Mouse (Mus musculus) gastrocnemius, postnatal 10 days (tissue): ENCODE results near the gene S100b. TPM values are rescaled to one million over a fixed set of nuclear protein-coding genes. Genes with fewer than 3 reads are reported as not detected.

Experiments
- DNase-seq: peaks from one replicate; pipeline ENCODE4 v3.0.0; 2021; ENCODE audit warnings: mixed read lengths
- long read RNA-seq, 2 experiments: library from polyadenylated mRNA; stranded (forward); transcript quantifications; one replicate each; pipeline ENCODE4 v2.0.0; 2021
- total RNA-seq, 2 experiments: library from RNA; stranded (reverse); gene quantifications; 2 replicates each; pipeline ENCODE4 v1.2.3; 2021

S100b gene
- 1 to 10 TPM; 7.9 to 9.7 TPM for total RNA-seq
- long read RNA-seq, experiment 1, transcript S100b-201 (3 exons, 1,484 nt), result major isoform, 13 of 14 reads
- long read RNA-seq, experiment 1, partial matches to known transcripts, result 0 of 14 reads
- long read RNA-seq, experiment 1, other reads (novel, unspliced or antisense), result 1 of 14 reads
- long read RNA-seq, experiment 2, transcript S100b-201 (3 exons, 1,484 nt), result major isoform, 12 of 12 reads
- long read RNA-seq, experiment 2, partial matches to known transcripts, result 0 of 12 reads
- long read RNA-seq, experiment 2, other reads (novel, unspliced or antisense), result 0 of 12 reads

DNA sequence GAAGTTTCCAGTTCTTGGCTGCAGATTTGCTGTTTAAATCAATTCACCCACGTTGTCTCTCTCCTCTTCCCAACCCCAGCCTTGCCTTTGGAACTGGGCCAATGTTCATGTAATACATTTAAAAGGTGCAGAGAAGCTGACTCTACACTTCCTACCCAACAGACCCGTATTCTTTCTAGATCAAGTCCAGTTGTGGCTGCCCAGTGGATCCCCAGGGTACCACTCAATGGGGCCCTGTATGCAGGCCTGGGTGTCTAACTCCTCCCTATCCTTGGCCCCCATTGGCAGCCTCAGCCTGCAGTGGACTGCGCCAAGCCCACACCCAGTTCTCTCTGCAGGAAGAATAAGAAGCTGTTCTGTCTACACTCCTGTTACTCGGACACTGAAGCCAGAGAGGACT lies at the start of gene S100b:
Gene S100b (plus strand): TSS at position 318 of the 400 bp plus-strand sequence.
- peak; percentile 15 for DNase-seq

DNA sequence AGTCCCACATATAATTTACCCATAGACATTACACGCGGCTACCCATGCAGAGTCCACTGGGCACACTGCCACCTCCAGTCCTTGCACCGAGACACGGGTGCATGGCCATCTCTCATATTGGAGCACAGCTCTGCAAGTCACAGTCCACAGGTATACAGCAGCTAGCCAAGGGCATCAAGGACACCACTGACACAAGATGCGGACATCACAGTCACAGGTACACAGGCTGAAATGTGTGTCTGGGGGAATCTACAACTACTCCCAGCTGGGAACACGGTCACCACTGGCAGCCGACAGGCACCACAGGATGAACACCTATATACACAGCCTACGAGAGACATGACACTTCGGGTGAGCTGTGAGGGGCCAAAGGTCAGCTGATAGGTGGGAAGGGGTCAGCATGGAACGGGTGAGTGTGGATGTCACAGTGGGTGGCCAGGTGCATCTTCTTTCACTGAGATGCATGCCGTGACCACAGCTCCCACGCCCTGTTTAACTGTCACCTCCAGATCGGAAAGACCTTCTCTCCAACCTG lies 46.3 kb upstream of the S100b start:
- no peak for DNase-seq

DNA sequence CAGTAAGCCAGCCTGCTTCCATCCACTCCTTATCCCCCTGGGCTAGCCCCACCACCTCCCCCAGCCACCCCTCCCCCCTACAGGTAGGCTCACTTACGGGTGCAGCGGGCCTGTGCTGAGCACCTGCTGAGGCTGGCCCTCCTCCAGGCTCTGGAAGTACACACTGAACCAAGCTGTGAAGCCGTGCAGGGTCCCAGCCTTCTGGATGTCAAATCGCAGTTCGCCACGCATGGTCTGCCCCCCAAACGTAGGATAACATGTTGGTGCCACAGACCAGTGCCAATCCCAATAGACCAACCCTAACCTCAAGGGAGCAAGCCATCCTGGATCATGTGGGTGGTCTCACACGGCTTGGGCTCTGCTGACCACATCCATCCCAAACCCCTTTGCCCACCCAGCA lies 44.4 kb upstream of the S100b start:
- no peak for DNase-seq

GRCm38 (mm10) chr10:76210806-76211205 lies 42.8 kb upstream of the S100b start:
- DNase-seq, result no peak

GRCm38 (mm10) chr10:76212121-76212520 lies 41.5 kb upstream of the S100b start:
- no peak for DNase-seq

DNA sequence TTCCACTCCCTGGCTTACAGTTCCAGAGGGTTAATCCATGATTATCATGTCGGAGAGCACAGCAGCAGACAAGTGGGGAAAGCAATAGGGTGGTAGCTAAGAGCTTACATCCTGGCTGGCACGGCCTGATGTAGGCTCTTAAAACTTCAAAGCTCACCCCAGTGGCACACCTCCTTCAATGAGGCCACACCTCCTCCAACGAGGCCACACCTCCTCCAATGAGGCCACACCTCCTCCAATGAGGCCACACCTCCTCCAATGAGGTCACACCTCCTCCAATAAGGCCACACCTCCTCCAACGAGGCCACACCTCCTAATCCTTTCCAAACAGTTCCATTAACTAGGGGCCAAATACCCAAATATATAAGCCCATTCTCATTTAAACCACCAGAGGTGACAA lies 39.5 kb upstream of the S100b start:
- no peak for DNase-seq

DNA sequence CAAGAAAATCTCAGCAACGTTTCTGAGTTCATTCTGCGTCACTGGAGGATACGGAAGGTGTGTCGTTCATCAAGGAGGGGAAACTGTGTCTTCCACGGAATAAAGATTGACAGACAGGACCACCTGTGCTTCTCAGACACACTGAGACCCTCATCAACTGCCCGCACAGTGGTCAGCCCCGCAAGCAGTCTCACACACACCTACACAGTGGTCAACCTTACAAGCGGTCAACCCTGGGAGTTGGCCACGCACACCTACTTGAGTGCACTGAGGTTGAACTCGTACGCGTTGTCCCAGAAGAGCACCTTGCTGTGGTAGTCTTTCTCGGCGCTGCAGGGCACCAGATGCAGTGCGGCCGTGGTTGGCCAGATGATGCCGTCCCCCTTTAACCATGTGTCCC lies 36.6 kb upstream of the S100b start:
- no peak for DNase-seq

- DNase-seq, result no peak
Measured at GRCm38 (mm10) chr10:76218240-76218639, 35.4 kb upstream of the S100b start.

GRCm38 (mm10) chr10:76225944-76226343 lies 27.7 kb upstream of the S100b start:
- DNase-seq, result no peak

- no peak for DNase-seq
Measured at GRCm38 (mm10) chr10:76229627-76230026, 24.0 kb upstream of the S100b start.

DNA sequence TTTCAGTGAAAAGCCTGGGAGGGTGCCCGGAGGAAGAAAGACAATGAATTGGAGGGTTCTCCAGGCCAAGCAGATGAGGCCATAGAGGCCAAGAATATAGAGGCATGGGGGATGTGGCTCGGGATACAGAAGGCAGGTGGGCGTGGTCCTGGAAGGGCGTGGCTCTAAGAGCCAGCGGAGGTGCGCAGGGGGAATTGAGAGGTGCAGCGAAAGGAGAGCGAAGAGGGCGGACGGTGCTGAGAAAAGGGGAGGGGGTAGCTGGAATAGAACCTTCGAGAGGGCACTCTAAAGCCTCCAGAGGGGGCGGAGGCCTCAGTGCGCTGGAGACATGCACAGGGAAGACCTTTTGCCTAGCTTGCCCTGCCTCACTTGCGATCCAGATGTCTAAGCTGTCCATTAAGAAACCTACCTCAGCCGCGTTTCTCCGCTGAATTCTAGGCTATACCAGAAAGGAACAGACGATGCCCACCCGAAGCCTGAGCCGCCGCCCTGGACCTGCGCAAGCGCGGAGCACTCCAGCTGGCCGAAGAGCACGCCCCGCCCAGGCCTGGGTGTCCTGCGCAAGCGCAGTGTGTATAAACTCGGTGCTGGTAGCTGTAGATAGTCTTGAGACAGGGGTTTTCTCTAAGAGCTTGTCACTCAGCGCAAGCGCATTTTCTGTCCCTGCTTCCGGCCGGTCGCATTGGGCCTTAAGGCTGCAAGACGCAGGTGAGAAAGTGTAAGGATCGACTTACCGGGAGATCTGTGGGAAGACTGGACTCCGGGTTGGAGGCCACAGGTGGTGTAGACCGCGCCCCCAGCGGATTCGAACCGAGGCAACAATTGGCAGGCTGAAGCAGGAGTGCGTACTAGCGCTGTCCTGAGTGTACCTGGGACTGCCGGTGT lies 16.1 kb upstream of the S100b start, which contains the start of gene Prmt2:
Gene Prmt2 (minus strand): TSS at position 525 of the 885 bp plus-strand sequence.
- peak; percentile 89 for DNase-seq

DNA sequence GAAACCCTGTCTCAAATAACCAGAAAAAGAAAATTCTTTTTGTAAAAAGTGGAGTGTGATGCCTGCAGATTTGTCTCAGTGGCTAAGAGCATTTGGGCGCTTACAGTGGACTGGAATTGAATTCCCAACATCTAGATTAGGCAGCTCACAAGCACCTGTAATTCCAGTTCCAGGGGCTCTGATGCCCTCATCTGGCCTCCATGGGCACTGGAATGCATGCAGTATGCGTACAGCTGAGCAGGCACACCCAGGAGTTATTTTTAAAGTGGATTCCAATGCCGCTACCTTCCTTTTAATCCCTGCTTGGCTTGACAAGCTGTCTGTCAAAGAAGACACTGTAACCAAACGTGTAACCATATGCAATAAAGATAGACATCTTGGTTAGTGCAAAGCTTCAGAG lies 14.3 kb upstream of the S100b start:
- no peak for DNase-seq

DNA sequence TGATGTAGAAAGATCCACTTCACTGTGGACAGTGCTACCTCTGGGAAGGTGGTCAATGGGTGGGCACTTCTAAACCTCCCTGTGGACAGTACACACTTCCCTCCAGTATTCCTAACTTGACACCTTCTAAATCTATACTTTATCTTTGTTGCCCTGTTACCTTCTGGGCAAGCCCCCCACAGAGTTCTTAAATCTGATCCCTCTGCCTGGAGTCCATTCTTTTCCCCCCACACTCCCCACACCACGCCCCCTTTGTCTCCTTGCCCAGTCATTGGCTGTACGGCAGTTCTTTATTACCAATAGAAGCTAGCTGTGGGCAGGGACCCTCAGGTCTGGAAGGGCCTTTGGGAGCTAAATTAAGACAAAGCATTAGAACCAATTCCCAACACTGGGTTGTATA lies 8.5 kb upstream of the S100b start:
- DNase-seq, result no peak

DNA sequence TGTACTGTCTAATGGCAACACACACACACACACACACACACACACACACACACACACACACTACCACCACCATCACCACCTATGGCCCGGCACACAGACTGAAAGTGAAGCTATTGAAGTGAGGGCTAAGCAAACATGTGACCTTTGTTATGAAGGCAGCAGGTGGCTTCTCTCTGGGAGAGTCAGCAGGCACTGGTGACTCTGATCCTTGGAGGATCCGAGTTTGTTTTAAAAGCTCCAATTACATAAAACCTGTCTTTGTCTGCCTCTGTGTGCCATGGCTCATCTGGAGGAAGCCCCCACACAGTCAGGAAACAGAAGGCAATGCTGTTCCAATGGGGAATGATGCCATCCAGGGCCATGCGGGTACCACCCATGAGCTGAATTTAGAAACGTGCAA lies 7.1 kb upstream of the S100b start:
- no peak for DNase-seq

GRCm38 (mm10) chr10:76247960-76248646 lies 5.5 kb upstream of the S100b start:
- DNase-seq, result no peak

DNA sequence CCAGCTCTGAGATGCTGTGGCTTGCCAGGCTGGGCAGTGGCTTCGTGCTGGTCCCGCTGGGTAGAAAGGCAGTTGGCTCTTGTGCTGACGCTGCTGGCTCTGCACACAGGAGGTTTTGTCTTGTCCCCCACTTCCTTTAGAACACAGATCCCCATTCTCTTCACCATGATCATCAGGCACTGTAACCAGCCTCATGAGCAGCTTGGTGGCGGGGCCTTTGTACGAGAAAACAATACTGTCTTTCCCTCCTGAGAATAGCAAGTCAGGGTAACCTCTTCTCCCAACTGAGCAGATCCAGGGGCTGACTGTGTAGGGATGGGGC lies 5.0 kb upstream of the S100b start:
- DNase-seq, result no peak

DNA sequence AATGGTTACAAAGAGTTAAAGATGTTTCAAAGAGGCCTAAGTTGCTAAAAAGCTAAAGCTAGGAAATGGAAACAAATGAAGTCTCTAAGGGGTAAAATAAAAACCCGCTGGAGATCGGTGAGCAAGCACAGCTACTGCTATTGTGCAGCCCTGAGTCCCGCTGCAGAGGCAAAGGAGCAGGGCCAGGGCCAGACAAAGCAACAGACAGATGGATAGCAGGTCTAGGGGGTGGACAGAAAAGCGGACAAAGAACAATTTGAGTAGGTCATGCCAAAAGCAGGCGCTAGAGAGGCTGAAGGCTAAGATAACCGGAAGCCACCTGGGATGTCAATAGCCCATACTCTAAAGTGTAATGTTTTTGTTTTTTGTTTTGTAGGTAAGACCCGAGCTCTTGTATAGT lies 2.8 kb upstream of the S100b start:
- no peak for DNase-seq

- no peak for DNase-seq
Measured at GRCm38 (mm10) chr10:76253079-76253478, 574 bp upstream of the S100b start.

GRCm38 (mm10) chr10:76255617-76256016 lies 2.0 kb downstream of the S100b start:
- no peak for DNase-seq

- no peak for DNase-seq
Measured at GRCm38 (mm10) chr10:76257231-76257630, 3.6 kb downstream of the S100b start.

DNA sequence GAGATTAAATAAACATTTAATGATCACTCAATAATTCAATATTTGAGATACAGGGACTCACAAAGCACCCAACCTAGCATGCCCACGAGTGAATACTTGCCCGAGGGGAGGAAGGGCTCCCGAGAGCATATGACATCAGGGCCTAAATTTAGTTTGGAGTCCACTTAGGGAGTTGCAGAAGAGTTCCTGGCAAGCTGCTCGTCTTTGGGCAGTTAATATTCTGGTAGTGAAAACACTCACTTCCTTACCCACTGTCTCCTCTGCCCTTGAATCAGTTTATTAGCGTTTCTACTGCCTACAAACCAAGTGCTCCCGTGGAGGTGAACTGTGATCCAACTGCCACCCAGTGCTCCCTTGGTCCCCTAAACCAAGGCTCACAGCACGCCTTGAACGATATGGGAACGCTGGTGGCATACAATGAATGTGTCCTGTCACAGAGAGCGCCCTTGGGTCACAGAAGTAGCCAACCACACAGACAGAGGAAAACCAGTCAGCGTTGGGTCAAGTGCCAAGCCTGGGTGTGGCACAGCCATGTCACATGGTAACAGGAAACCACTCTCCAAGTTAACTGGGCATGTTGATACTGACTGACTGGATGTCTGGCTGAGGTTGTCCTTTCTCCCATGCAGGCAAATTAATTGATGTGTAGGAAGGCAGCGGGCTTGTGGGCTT lies 4.2 kb downstream of the S100b start:
- peak; percentile 51 for DNase-seq

- DNase-seq, result no peak
Measured at GRCm38 (mm10) chr10:76259566-76260232, 6.0 kb downstream of the S100b start.
